Mouse (Mus musculus) lung, postnatal 0 days (tissue): ENCODE data around the gene Pard6a.

Source experiments
- CTCF ChIP-seq: IDR thresholded peaks from 2 replicates; pipeline ENCODE4 v1.5.1; 2016; ENCODE audit warnings: antibody characterized with exemption, mild to moderate bottlenecking
- EP300 ChIP-seq: IDR thresholded peaks from 2 replicates; pipeline ENCODE4 v1.6.1; 2016; ENCODE audit warnings: antibody characterized with exemption, mild to moderate bottlenecking, control low read depth

DNA sequence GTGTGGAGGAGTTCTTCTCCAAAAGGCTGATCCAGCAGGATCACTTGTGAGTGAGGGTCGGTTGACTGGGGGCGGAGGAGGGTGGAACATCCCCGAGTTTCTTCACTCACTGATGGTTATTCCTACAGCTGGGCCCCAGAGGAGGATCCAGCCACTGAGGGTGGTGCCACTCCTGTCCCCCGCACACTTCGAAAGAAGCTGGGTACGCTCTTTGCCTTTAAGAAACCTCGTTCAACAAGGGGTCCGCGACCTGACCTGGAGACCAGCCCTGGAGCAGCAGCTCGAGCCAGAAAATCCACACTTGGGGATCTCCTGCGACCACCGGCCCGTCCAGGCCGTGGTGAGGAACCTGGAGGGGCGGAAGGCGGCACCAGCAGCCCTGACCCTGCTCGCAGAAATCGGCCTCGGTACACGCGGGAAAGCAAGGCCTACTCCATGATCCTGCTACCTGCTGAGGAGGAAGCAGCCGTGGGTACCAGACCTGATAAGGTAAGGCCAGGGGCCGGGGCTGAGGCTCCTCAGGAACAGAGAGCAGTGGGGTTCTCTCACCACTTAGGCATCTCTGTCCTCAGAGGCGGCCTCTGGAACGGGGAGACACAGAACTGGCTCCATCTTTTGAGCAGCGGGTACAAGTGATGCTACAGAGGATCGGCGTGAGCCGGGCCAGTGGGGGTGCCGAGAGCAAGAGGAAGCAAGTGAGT is 5.7 kb upstream of the Pard6a start:
- TF ChIP-seq CTCF (no peak), EP300 (no peak)
